Mouse (Mus musculus): ENCODE measurements around the gene Ints1. TPM values are rescaled to one million over a fixed set of nuclear protein-coding genes. Genes with fewer than 3 reads are reported as not detected.

Ints1 gene
- total RNA-seq, 2 experiments from 2014 or later: 34.7 to 117 TPM

DNA sequence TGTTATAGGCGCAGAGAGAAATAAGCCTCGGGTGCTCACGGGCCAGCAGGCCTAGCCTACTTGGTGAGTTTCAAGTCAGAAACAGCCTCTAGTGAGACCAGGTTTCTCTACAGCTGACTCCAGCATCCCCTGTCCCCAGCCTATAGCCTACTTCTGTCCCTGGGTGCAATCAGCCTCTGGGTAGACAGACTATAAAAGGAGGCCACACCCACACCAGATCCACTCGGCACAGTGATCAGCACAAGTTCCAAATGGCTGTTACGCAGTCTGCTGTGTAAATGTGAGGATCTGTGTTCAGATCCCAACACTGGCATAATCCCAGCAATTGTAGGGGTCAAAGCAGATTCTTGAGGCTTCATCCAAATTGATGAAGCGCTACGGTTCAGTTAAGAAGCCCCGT lies 27.7 kb upstream of the Ints1 start:
- ATAC-seq (replicated peaks; ENCODE audit: low FRiP score, low TSS enrichment, poor library complexity, severe bottlenecking): 0 out of 2 replicates have a peak, but pooled peaks have one; percentile 5

DNA sequence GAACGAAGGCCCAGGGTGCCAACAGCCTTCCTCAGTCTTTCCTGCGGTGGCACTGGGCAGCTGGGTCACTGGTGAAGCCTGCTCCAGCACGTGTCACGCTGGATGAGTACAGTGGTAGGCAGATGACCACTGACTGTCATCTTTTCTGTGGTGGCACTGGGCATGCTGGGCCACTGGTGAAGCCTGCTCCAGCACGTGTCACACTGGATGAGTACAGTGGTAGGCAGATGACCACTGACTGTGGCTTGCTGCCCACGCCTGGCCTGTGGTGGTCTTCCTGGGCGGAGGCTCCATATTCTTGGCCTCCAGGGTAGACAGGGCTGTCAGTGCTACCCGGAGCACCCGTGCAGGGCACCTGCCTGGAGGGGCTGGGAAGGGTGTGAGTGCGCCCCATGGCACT lies 26.4 kb upstream of the Ints1 start:
- no peak for ATAC-seq (replicated peaks; ENCODE audit: low FRiP score, low TSS enrichment, poor library complexity, severe bottlenecking)

DNA sequence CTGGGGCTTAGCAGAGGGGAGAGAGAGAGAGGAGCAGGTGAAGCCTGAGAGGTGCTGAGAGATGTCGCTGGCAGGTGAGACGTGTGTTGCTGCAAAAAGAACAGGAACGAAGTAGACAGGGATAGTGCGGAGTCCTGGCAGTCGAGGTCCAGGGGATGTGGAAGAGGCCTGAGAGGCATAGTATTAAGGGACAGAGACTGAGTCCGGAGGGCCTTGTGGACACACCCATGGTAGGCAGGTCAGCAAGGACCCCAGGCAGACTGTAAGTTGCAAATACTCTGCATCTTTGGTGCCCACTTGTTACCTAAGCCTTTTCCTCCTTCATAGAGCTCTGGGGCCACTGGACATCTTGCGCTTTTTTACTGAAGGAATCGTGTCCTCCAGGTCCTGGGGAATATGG lies 25.8 kb upstream of the Ints1 start:
- ATAC-seq (replicated peaks; ENCODE audit: low FRiP score, low TSS enrichment, poor library complexity, severe bottlenecking): no peak

DNA sequence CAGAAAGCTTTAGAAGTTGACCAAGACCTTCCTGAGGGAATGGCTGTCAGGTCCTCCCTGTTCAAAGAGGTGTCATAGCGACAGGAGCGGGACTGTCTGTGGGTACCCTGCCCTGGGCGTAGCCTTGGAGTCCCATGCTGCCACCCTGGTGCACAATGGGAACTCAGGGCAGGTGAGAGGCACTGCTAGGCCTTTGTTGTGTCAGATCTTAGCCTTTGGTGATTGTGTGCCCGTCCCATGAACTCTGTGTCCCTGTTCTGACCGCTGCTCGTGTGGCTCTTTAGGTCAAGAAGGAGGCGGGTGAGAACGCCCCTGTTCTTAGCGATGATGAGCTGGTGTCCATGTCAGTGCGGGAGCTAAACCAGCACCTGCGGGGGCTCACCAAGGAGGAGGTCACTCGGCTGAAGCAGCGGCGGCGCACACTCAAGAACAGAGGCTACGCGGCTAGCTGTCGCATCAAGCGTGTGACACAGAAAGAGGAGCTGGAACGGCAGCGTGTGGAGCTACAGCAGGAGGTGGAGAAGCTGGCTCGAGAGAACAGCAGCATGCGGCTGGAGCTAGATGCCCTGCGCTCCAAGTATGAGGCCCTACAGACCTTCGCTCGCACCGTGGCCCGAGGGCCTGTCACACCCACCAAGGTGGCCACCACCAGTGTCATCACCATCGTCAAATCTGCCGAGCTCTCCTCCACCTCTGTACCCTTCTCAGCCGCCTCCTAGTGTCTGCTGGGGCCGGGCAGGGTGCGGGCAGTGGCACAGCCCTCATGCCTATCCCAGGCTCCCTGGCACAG lies 24.5 kb upstream of the Ints1 start:
- no peak for ATAC-seq (replicated peaks; ENCODE audit: low FRiP score, low TSS enrichment, poor library complexity, severe bottlenecking)

DNA sequence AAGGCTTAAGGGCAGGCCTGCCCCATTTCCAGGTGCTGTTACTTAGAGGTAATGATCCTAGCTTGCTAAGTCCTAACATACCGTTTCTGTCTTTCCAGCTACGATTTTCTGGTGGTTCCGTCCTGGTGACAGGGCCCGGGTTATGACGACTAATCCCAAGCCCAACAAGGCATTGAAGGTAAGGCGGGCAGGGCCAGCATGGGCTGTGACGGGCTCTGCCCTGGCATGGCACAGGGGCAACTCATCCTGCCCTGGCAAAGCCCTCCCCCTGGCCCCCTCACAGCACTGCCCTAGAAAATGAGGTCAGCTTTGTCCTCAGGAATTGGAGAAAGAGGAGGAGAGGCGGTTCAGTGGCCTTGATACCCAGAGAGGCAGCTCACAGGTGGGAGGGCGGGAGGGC lies 23.6 kb upstream of the Ints1 start:
- no peak for ATAC-seq (replicated peaks; ENCODE audit: low FRiP score, low TSS enrichment, poor library complexity, severe bottlenecking)

DNA sequence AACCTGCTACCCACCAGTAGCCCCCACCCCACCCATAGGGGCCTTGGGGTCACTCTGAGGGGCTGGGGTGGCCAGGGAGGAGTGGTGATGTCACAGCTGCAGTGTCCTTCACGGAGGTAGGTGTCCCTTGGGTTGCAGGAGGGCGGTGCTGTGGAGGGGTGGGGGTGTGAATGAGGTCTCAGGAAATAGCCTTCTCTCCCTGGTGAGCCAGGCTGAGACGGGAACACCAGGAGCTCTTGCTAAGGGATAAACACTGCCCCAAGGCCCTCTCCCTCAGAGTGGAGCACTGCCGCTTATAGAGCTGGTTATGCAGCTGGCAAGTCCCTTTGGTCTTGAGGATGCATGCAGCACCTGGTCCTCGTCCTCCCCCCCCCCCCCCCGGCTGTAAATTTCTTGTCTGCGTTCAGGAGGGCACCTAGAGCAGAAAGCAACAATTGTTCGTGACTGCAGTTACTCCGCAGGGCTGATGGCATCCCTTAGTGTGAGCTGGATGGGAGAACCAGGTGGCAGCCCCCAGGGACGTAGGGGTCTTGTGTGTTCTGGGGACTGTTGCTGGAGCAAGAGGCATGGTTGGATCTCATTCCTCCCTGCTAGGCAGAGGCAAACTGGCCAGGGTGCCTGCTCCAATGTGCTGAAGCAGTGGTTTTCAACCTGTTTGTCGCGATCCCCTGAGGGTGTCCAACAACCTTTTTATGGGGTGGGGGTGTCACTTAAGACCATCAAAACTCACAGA lies 22.9 kb upstream of the Ints1 start:
- ATAC-seq (replicated peaks; ENCODE audit: low FRiP score, low TSS enrichment, poor library complexity, severe bottlenecking): no peak

DNA sequence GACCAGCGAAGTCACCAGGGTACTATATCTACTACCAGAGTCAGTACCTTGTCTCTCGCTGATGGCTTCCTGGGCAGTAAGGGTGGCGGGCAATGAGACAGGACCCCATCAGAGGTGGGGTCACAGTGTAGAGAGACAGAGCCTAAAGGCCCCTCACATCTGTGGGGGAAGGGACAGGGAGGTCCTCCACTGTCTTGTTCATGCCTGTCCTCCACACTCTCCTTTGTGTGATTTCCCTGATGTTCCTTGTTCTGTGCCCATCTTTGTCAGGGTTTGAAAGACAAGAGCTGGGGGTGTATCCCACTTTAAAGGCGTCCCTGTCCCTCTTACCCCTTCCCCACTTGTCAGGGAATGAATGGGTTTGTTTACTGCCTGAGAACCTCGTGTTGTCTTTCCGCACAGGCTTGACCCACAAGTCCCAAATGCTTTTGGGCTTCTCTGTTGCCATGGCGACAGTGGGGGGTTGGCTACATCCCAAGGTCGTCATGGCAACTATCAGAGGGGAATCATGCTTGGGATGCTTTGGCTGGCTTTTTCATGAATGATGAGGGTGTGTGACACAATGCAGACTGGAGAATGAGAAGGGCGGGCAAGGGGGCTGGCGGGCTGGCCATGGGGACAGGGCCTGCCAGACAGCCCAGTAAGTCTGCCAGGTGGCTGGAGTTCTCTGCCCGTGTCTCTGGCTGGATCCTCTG lies 22.1 kb upstream of the Ints1 start:
- ATAC-seq (replicated peaks; ENCODE audit: low FRiP score, low TSS enrichment, poor library complexity, severe bottlenecking): no peak

DNA sequence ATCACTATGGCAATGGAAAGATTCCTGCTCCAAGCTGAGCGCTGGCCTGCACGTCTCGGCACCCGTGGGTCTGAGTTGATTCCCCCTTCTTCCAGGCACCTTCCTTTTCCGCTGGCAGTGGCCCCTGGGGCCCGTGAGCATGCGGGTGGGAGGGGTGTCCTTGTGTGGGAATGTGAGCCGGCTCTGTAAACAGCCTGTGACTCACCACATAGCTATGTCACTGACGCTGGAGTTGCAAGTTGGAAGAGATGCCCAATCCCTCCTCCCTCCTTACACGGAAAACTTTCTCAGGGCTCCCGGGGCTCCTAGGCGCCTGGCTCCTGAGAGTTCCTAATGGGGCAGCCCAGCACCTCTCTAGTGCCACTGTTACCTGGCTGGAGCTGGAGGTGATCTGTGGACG lies 21.4 kb upstream of the Ints1 start:
- no peak for ATAC-seq (replicated peaks; ENCODE audit: low FRiP score, low TSS enrichment, poor library complexity, severe bottlenecking)

DNA sequence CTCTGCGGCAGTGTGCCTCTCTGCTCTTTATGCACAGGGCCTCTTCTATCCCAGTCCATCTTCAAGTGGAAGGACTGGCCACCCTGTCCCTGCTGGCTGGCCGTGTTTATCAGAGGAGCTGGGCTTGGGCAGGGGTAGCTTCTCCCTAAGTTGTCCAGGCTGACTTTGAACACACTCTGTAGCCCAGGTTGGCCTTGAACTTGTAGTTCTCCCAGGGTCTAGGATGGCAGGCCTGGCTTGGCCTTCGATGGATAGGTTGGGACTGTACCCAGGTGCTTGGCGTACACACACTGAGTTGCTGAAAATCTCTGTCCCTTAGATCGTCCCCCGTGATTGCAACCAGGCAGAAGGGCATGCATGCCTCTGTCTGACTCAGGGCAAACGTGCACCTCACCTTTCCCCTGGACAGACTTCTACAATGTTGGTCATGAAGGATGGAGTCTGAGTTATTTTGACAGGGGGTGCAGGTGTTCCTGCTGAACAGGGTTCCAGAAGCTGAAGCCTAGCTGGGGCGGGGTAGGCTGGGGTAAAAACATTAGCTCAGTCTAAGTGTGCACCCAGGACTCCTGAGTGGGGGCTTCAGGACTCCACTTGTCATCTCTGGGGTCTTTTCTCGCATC lies 20.6 kb upstream of the Ints1 start:
- no peak for ATAC-seq (replicated peaks; ENCODE audit: low FRiP score, low TSS enrichment, poor library complexity, severe bottlenecking)

DNA sequence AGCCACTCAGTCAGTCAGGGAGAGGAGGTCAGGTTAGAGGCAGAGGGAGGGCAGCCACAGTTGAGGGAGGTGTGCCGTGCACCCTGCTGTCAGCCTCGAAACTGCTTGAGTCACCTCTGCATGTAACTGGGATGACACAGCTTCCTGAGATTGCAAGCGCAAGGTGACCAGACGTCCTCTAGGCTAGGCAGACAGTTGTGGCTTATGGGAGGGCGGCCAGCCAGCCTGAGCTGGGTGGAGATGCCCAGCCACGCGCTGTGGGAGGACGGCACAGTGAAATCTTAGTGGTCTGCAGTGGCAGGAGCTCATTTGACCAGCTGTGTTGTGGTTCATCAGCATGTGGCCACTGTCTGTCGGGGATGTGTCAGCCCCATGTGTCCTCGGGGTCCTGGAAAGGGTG lies 19.5 kb upstream of the Ints1 start:
- peak; percentile 19; the same call in 1 of the 2 replicates for ATAC-seq (replicated peaks; ENCODE audit: low FRiP score, low TSS enrichment, poor library complexity, severe bottlenecking)

DNA sequence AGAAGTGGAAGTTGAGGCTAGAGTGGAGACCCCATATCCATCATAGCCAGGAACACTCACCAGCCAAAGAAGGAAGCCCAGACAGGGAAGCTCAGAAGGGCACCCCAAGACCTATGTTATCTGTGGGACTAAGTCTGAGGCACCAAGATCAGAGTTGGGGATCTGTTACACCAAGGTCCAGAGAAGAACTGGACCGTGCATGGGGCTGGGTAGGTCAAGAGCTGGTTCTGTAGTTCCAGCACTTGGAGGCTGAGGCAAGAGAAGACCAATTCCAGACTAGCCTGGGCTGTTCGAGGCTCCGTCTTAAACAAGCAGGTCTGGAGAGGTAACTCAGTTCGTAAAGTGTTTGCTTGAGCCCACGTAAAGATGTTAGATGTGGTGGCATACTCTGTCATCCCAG lies 18.7 kb upstream of the Ints1 start:
- no peak for ATAC-seq (replicated peaks; ENCODE audit: low FRiP score, low TSS enrichment, poor library complexity, severe bottlenecking)

DNA sequence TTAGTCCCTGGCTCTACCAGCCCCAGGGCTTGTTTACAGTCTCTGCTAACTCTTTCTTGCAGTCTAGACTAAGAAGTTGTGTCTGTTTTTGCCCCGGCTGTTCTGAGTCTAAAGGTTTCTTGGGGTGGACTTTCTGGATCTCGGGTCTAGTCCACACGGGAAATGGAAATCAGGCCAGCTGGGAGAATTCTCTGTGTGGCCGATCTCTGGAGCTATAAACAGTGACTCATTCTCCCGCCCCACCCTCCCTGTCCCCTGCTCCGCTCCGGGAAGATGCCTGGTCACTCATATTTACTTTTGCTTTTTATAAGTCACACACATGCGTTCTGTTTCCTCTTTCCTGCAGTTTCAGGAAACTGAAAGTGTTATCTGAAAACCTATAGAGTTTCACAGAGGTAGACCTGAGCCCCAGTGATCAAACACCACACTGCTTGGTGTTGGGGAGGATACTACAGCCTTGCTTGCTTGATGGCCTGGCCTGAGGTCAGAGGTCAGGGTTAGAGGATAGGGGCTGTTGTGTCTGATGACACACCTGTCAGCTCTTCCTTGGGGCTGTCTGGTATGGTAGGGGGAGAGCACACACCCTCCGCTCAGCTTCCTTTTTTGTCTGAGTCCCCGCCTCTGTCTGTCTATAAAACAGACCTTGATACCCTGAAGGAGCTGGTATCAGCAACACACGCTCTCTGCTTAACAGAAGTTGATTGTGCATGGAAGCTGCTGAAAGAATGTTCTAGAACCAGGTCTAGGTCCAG lies 18.0 kb upstream of the Ints1 start:
- ATAC-seq (replicated peaks; ENCODE audit: low FRiP score, low TSS enrichment, poor library complexity, severe bottlenecking): no peak

DNA sequence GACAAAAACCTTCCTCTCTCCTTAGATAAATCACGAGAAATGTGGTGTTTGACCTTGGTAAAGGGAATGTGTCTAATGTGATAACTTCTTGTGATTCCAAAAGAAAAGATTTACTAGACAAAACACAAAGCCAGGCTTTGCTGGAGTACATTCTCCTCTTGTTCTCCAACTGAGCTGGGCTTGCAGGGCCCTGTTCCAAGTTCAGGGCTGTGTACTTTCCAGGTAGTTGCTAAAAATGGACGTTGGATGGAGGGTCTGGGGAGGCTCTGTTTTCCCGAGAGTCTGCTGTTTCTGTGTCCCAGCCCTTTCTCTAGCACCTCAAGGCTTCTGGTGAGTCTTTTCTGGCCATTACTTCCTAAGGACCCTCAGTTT lies 17.5 kb upstream of the Ints1 start:
- no peak for ATAC-seq (replicated peaks; ENCODE audit: low FRiP score, low TSS enrichment, poor library complexity, severe bottlenecking)

DNA sequence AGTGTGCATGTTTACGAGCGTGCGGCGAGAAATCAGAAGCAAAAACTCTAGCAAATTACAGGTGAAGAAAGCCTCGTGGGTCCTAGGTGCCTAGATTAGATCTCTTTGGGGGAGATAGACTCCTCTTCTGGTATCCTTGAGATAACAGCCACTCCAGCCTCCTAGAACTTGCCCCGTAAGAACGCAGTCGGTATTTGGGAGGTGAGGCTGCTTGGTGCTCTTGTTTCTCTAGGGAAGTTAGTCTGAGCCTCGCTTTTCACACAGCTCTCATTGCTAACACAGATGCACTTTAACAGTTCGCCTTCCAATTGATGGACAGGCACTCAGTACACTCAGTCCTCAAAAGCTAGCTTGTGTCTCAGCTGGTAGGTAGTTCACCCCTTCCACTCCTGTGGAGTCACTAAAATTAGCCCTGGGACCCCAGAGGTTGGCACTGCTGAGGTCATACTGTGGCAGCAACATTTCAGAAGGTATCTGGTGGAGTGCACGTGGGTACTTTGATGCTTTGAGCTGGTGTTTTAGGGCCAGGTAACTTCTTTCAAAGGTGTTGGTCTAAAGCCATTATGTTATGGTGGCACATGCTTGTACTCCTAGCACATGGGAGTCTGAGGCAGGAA lies 16.8 kb upstream of the Ints1 start:
- no peak for ATAC-seq (replicated peaks; ENCODE audit: low FRiP score, low TSS enrichment, poor library complexity, severe bottlenecking)

DNA sequence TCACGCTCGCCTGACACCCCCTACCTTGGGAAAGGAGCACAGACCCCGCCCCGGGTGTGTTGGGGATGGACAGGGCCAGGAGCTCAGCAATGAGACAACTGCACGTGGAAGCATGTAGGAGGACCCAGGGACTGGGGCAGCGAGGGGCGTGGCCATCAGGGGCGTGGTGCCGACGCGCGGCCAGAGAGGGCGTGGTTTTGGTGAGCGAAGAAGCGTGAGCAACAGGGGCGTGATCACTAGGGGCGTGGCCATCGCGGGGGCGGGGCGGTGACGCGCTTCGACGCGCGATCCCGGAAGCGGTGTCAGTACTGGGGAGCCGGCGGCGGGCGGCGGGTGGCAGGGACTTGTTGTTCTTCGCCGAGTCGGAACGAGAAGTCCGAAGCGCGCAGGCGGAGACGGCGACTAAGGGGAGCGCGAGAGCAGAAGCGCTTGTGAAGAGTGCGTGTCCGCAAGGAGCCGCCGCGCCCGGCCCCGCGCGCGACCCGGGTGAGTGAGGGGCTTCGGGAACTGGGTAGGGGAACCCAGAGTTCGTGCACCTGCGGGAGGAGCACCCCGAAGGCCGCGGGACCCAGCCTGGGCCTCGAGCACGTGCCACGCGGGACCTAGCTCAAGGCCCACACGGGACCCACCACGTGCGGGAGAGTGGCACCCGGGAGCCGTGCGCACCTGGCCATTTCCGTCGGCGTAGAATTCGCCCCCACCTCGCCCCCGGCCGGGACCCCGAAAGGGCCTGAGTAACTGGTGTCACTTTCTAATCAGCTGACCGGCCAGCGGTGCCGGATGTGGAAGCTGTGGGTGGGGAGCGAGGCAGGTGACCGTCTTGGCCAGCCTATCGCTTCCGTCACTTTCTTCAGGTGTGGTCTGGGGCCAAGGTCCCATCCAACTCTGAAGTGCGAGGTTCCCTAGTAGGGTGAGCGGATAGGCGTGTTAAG lies 16.0 kb upstream of the Ints1 start, which contains the start of gene Mafk:
TSS of gene Mafk (plus strand) at position 287 of the 932 bp plus-strand sequence.
- ATAC-seq (replicated peaks; ENCODE audit: low FRiP score, low TSS enrichment, poor library complexity, severe bottlenecking): peak; percentile 79

DNA sequence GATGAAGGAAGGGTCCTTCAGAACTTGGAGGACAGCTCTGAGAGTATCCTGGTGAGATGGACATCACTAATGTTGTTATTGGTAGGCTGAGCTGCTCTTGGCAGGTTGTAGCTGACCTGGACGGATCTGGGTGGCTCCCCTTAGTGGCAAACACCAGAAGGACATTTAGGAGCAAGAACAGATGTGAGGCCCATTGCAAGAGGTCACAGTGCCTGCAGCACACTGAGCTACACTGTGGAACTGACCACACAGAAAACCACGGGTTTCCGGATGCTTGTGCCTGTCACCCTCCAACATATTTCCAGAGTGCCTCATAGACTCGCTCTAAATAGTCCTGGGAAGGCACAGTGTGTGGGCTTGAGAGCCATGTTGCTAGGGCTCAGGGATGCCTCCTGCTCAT lies 14.0 kb upstream of the Ints1 start:
- no peak for ATAC-seq (replicated peaks; ENCODE audit: low FRiP score, low TSS enrichment, poor library complexity, severe bottlenecking)

DNA sequence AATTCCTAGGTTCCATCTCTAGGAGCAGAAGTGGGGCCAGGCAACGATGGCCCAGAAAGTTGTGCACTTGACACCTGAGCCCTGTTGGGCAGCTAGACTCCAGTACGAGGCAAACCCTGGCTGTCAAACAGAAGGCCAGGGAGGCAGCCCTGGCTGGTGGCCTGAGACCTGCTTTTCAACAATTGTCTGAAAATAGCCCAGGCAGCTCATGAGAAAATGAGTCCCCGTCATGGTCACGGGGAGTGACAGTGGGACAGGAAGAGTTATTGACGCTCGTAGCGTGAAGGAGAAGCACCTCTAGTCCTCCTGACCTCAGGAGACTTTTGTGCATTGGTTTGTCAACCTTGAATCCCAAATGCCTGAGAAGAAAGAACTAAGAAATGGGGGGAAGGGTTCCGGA lies 5.9 kb upstream of the Ints1 start:
- ATAC-seq (replicated peaks; ENCODE audit: low FRiP score, low TSS enrichment, poor library complexity, severe bottlenecking): no peak

DNA sequence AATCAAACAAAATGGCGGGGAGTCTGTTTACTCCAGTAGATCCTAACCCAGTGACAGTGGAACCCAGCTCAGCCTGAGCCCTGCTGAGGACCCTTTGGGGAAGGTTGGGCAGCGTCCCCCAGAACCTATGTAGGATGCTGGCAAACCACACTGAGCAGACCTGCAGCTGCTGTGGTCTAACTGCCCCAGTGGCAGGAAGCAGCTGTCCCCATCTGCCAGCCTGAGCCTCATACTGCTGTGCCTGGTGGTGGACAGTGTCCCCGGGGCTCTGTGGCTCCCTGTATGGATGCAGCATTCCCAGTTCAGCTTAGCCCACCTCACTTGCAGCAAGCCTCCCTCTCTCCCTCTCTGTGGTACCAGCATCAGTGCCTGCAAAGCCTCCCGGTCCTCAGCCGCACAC lies 1.5 kb upstream of the Ints1 start:
- ATAC-seq (replicated peaks; ENCODE audit: low FRiP score, low TSS enrichment, poor library complexity, severe bottlenecking): no peak
